Mouse (Mus musculus) liver, embryonic 14.5 days (tissue): ENCODE data around the gene Olfr653. TPM values are rescaled to one million over a fixed set of nuclear protein-coding genes. Genes with fewer than 3 reads are reported as not detected.

Experiments used
- ATAC-seq: fragments of 200-750 bp; cut with Nextera tagmentation; 2 replicates; pipeline ENCODE4 v1.8.0; 2017; ENCODE audit warnings: moderate number of reproducible peaks, mild to moderate bottlenecking, moderate library complexity; ENCODE audit not compliant: insufficient read depth
- DNase-seq, 3 experiments: peaks; one replicate each; pipeline ENCODE4 v3.0.0-alpha.2; 2012 to 2013; ENCODE audit warnings: low read depth in 3 of 3, low spot score in 3 of 3
- H3K27ac ChIP-seq: fragments of 300-500 bp; sonication (generic); 2 replicates; pipeline ENCODE4 v1.5.1; 2014; ENCODE audit warnings: moderate library complexity, mild to moderate bottlenecking, control low read depth, inconsistent platforms
- H3K27me3 ChIP-seq: fragments of 300-500 bp; sonication (generic); 2 replicates; pipeline ENCODE4 v1.6.1; 2014; ENCODE audit warnings: mild to moderate bottlenecking, low read length, moderate library complexity; ENCODE audit not compliant: control insufficient read depth, insufficient read depth
- H3K36me3 ChIP-seq: fragments of 300-500 bp; sonication (generic); replicated peaks from 2 replicates; pipeline ENCODE4 v1.6.1; 2014; ENCODE audit warnings: low read depth; ENCODE audit not compliant: control insufficient read depth, insufficient read depth
- H3K4me1 ChIP-seq, 2 experiments: fragments of 200-500 bp in 1 of 2; fragments of 300-500 bp in 1 of 2; sonication (generic) in 1 of 2; replicated peaks; 2 replicates each; pipeline ENCODE4 v1.6.1; 2012 to 2014; ENCODE audit warnings: antibody characterized with exemption in 1 of 2, inconsistent platforms in 1 of 2, low read length in 1 of 2; ENCODE audit not compliant: control insufficient read depth in 2 of 2, insufficient read depth in 2 of 2
- H3K4me2 ChIP-seq: fragments of 300-500 bp; sonication (generic); 2 replicates; pipeline ENCODE4 v1.6.1; 2014; ENCODE audit warnings: low read depth, mild to moderate bottlenecking, control low read depth, moderate library complexity
- H3K4me3 ChIP-seq, 2 experiments: fragments of 200-500 bp in 1 of 2; fragments of 300-500 bp in 1 of 2; sonication (generic) in 1 of 2; 2 replicates each; pipeline ENCODE4 v1.5.1; 2012 to 2014; ENCODE audit warnings: low read depth in 2 of 2, low read length in 2 of 2, mild to moderate bottlenecking in 2 of 2, control low read depth in 1 of 2, inconsistent platforms in 1 of 2, moderate library complexity in 1 of 2; ENCODE audit not compliant: insufficient read depth in 1 of 2
- H3K9ac ChIP-seq: fragments of 300-500 bp; sonication (generic); replicated peaks from 2 replicates; pipeline ENCODE4 v1.6.1; 2014; ENCODE audit warnings: mild to moderate bottlenecking, control low read depth, moderate library complexity
- H3K9me3 ChIP-seq: fragments of 300-500 bp; sonication (generic); 2 replicates; pipeline ENCODE4 v1.6.1; 2016; ENCODE audit warnings: low read length, mixed read lengths; ENCODE audit not compliant: control insufficient read depth
- CTCF ChIP-seq: IDR thresholded peaks from 2 replicates; pipeline ENCODE4 v1.5.1; 2016; ENCODE audit warnings: antibody characterized with exemption, low read depth, control low read depth
- EP300 ChIP-seq: IDR thresholded peaks from 2 replicates; pipeline ENCODE4 v1.6.1; 2016; ENCODE audit warnings: antibody characterized with exemption, low read depth
- WGBS: fragments of 180-500 bp; shearing (Covaris S2); extraction: QIAGEN DNeasy Blood & Tissue Kit; methylation state at CpG from one replicate; pipeline ENCODE4 v1.1.7; 2014; ENCODE audit not compliant: insufficient replicate concordance; 5-methylcytosine and 5-hydroxymethylcytosine counted together
- polyA plus RNA-seq, 2 experiments: library from polyadenylated mRNA; depleted of rRNA in 1 of 2; stranded (reverse) in 1 of 2; unstranded in 1 of 2; fragments of >200 nt; fragmentation: Nextera tagmentation in 1 of 2; extraction: Ambion mirVana in 1 of 2; gene quantifications; 2 replicates each; pipeline versions ENCODE4 v1.2.1 to v1.2.3; 2012 to 2014

Gene Olfr653
- polyA plus RNA-seq, 2 experiments: not detected

- H3K4me2 ChIP-seq: no peak overlapping the region
- no peak overlapping the region for H3K9ac ChIP-seq
- H3K27ac ChIP-seq: no peak overlapping the region
- TF ChIP-seq CTCF (no peak), EP300 (no peak)
- H3K4me3 ChIP-seq: no peak overlapping the region
- H3K9me3 ChIP-seq: no peaks in the 10 kb centered on the region
- DNase-seq (no peak), ATAC-seq (no peak)
- H3K27me3 ChIP-seq: no peaks in the 10 kb centered on the region
- WGBS: 63% methylated on average over 4 of the region's 4 CpGs
- H3K4me1 ChIP-seq: no peaks in the 10 kb centered on the region
- H3K36me3 ChIP-seq: no peaks in the 10 kb centered on the region
Measured at GRCm38 (mm10) chr7:104581429-104581828, 4.3 kb downstream of the Olfr653 start.

- 56% methylated on average over 4 of the region's 4 CpGs for WGBS
- Histone ChIP-seq H3K4me2 (no peak within 1 kb of the TSS), H3K36me3 (no peaks in the 10 kb centered on the region), H3K27ac (no peak within 1 kb of the TSS), H3K9ac (no peak within 1 kb of the TSS), H3K9me3 (no peaks in the 10 kb centered on the region), H3K4me1 (no peaks in the 10 kb centered on the region), H3K4me3 (no peak within 1 kb of the TSS), H3K27me3 (no peaks in the 10 kb centered on the region)
- TF ChIP-seq CTCF (no peak), EP300 (no peak)
- no peak for DNase-seq
- ATAC-seq: no peak
Measured at GRCm38 (mm10) chr7:104586725-104587124, 9.6 kb downstream of the Olfr653 start, which contains the start of gene Olfr654. Gene Olfr654, plus strand, starts transcription at chr7:104587025.

- no peaks in the 10 kb centered on the region for H3K9me3 ChIP-seq
Measured at GRCm38 (mm10) chr7:104588274-104588673, 11.2 kb downstream of the Olfr653 start.

DNA sequence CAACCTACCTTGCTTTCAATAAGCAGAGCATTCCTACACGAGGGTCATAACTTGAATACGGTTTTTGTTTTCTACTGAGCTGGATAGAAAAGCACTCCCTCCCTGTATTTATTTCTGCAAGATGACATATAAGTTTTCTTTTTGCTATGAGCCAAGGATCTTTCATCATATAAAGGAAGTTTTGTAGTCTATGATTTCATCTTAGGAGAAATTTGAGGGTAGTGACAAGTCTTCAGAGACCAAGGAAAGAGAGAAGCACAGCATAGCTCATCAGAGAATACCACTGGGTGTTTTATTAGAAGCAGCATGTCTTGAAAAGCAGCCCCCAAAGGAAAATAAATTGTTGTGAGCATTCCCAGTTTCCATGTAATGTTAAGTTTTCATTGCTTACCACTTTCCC is 24.6 kb downstream of the Olfr653 start, which contains the start of gene Olfr655:
Olfr655 (minus strand) TSS at position 101 of the 400 bp plus-strand sequence.
- Histone ChIP-seq H3K27me3 (no peaks in the 10 kb centered on the region), H3K36me3 (no peaks in the 10 kb centered on the region), H3K4me1 (no peaks in the 10 kb centered on the region), H3K9ac (no peak within 1 kb of the TSS), H3K4me2 (no peak within 1 kb of the TSS), H3K27ac (no peak within 1 kb of the TSS), H3K4me3 (no peak within 1 kb of the TSS), H3K9me3 (no peaks in the 10 kb centered on the region)
- no peak for TF ChIP-seq CTCF
- no peak for TF ChIP-seq EP300
- ATAC-seq (no peak), DNase-seq (no peak)
- 58% methylated on average over 2 of the region's 2 CpGs for WGBS

More at GRCm38 (mm10) chr7:104588274-104588673, 11.2 kb downstream of the Olfr653 start:
- Histone ChIP-seq H3K27me3 (no peaks in the 10 kb centered on the region), H3K9ac (no peak overlapping the region), H3K4me3 (no peak overlapping the region), H3K4me1 (no peaks in the 10 kb centered on the region), H3K36me3 (no peaks in the 10 kb centered on the region), H3K27ac (no peak overlapping the region), H3K4me2 (no peak overlapping the region)
- no peak for TF ChIP-seq CTCF
- no peak for ATAC-seq
- WGBS: 59% methylated on average over 5 of the region's 5 CpGs
- no peak for DNase-seq

DNA sequence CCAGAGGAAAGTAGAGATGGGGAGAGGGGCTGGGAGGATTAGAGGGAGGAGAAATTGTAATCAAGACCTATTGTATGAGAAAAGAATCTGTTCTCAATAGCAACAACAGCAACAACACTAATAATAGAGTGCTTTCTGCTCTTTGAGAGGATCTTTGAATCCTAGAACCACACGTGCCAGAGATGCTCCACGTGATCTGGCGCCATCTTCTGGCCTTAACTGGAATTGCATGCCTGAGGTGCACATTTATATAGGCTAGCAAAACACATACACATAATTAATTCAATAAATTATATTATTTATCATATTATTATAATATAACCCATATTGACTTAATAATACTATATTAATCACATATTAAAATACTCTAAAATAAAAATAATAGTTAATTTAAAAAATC is 26.1 kb downstream of the Olfr653 start:
- Histone ChIP-seq H3K27me3 (no peaks in the 10 kb centered on the region), H3K27ac (no peak overlapping the region), H3K4me2 (no peak overlapping the region), H3K4me1 (no peaks in the 10 kb centered on the region), H3K9ac (no peak overlapping the region), H3K9me3 (no peaks in the 10 kb centered on the region), H3K36me3 (no peaks in the 10 kb centered on the region), H3K4me3 (no peak overlapping the region)
- no peak for ATAC-seq
- peak; percentile 77 for TF ChIP-seq CTCF
- TF ChIP-seq EP300: no peak
- peak in 1 of 3 experiments; percentile 0 for DNase-seq
- 3% methylated on average over 3 of the region's 3 CpGs for WGBS

DNA sequence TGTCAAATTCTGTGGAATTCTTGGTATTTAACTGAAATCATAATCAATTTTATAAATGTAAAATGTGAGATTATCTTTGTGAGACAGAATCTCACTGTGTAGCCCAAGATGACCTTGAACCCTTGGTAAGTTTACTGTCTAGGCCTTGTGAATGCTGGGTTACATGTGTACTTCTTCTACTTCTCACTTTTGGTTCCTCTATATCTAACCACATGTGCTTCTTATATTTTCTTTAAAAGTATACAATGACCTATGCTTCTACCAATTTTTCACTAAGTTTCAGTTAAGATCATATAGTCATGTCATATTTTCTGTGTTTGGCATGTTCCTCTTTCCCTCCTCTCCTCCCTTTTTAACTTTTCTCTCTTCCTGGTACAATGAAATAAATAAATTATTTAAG is 27.6 kb downstream of the Olfr653 start:
- TF ChIP-seq CTCF (no peak), EP300 (no peak)
- H3K27me3 ChIP-seq: no peaks in the 10 kb centered on the region
- no peaks in the 10 kb centered on the region for H3K36me3 ChIP-seq
- H3K4me2 ChIP-seq: no peak overlapping the region
- H3K9me3 ChIP-seq: no peaks in the 10 kb centered on the region
- no peaks in the 10 kb centered on the region for H3K4me1 ChIP-seq
- H3K9ac ChIP-seq: no peak overlapping the region
- DNase-seq: no peak
- no peak overlapping the region for H3K27ac ChIP-seq
- no peak for ATAC-seq
- no peak overlapping the region for H3K4me3 ChIP-seq
